Mouse (Mus musculus) CH12.LX (cell line): Measurements from ENCODE around the gene Irx4. TPM values are rescaled to one million over a fixed set of nuclear protein-coding genes. Genes with fewer than 3 reads are reported as not detected.

Experiments
- DNase-seq: peaks from one replicate; pipeline ENCODE4 v3.0.0-alpha.2; 2013; ENCODE audit errors: extremely low read depth
- H3K27ac ChIP-seq: 2 replicates; pipeline ENCODE4 v1.5.1; 2012; ENCODE audit warnings: low read depth, mild to moderate bottlenecking, control low read depth, moderate library complexity; ENCODE audit not compliant: insufficient read depth
- H3K27me3 ChIP-seq: replicated peaks from 2 replicates; pipeline ENCODE3; 2012; ENCODE audit warnings: inconsistent platforms
- H3K36me3 ChIP-seq, 2 experiments: replicated peaks in 1 of 2; 2 replicates each; pipeline versions ENCODE3 to v1.6.1; 2012; ENCODE audit warnings: inconsistent platforms in 1 of 2, low read length in 1 of 2, mild to moderate bottlenecking in 1 of 2, mixed read lengths in 1 of 2, moderate library complexity in 1 of 2; ENCODE audit not compliant: control insufficient read depth in 1 of 2, insufficient read depth in 1 of 2
- H3K4me1 ChIP-seq, 2 experiments: 2 replicates each; pipeline ENCODE4 v1.6.1; 2012; ENCODE audit warnings: inconsistent platforms in 1 of 2, moderate library complexity in 1 of 2; ENCODE audit not compliant: insufficient read depth in 2 of 2, control insufficient read depth in 1 of 2
- H3K4me2 ChIP-seq: 2 replicates; pipeline ENCODE4 v1.6.1; 2012; ENCODE audit warnings: low read depth, mild to moderate bottlenecking, control low read depth; ENCODE audit not compliant: poor library complexity, insufficient read depth, severe bottlenecking
- H3K4me3 ChIP-seq, 3 experiments: fragments of 150-350 bp in 1 of 3; sonication (generic) in 1 of 3; replicated peaks in 1 of 3; 2 replicates each; pipeline versions ENCODE3 to v1.5.1; 2011 to 2012; ENCODE audit warnings: low read depth in 2 of 3, low read length in 2 of 3, mild to moderate bottlenecking in 2 of 3, moderate library complexity in 2 of 3, control low read depth in 1 of 3, improper control_type of control experiment in 1 of 3, inconsistent platforms in 1 of 3, mixed read lengths in 1 of 3; ENCODE audit not compliant: poor library complexity in 1 of 3
- H3K79me2 ChIP-seq: replicated peaks from 2 replicates; pipeline ENCODE4 v1.6.1; 2012; ENCODE audit warnings: mild to moderate bottlenecking, moderate library complexity; ENCODE audit not compliant: control insufficient read depth, poor library complexity, insufficient read depth, severe bottlenecking; ENCODE audit errors: extremely low read depth
- H3K9ac ChIP-seq: 2 replicates; pipeline ENCODE4 v1.6.1; 2012; ENCODE audit warnings: low read depth, mild to moderate bottlenecking, control low read depth, moderate library complexity; ENCODE audit not compliant: insufficient read depth
- H3K9me3 ChIP-seq: replicated peaks from 2 replicates; pipeline ENCODE3; 2012; ENCODE audit warnings: low read length, inconsistent platforms, mixed read lengths
- CTCF ChIP-seq, 2 experiments: IDR thresholded peaks in 1 of 2; conservative IDR thresholded peaks in 1 of 2; 2 replicates each; pipeline ENCODE4 v1.5.1; 2011 to 2012; ENCODE audit warnings: low read depth in 2 of 2, low read length in 2 of 2, improper control_type of control experiment in 1 of 2, inconsistent platforms in 1 of 2, mild to moderate bottlenecking in 1 of 2, moderate library complexity in 1 of 2
- EP300 ChIP-seq: IDR thresholded peaks from 2 replicates; pipeline ENCODE4 v1.6.1; 2011; ENCODE audit warnings: low read length, improper control_type of control experiment
- ETS1 ChIP-seq: conservative IDR thresholded peaks from 2 replicates; pipeline ENCODE4 v1.6.1; 2012; ENCODE audit warnings: low read depth, mild to moderate bottlenecking, inconsistent platforms, low read length, improper control_type of control experiment, moderate library complexity
- GABPA ChIP-seq: IDR thresholded peaks from 2 replicates; pipeline ENCODE4 v1.6.1; 2012; ENCODE audit warnings: low read depth, low read length, improper control_type of control experiment, inconsistent platforms; ENCODE audit not compliant: insufficient replicate concordance
- IRF4 ChIP-seq: IDR thresholded peaks from 2 replicates; pipeline ENCODE4 v1.6.1; 2014; ENCODE audit warnings: low read depth, mild to moderate bottlenecking, inconsistent platforms, low read length, improper control_type of control experiment
- MAFK ChIP-seq: IDR thresholded peaks from 2 replicates; pipeline ENCODE4 v1.6.1; 2011; ENCODE audit warnings: low read length, improper control_type of control experiment; ENCODE audit not compliant: insufficient replicate concordance
- MAZ ChIP-seq: IDR thresholded peaks from 2 replicates; pipeline ENCODE4 v1.6.1; 2012; ENCODE audit warnings: low read depth, mild to moderate bottlenecking, inconsistent platforms, low read length, improper control_type of control experiment, moderate library complexity
- MXI1 ChIP-seq: IDR thresholded peaks from 2 replicates; pipeline ENCODE4 v1.6.1; 2011; ENCODE audit warnings: mild to moderate bottlenecking, low read depth, low read length, improper control_type of control experiment
- NELFE ChIP-seq: IDR thresholded peaks from 2 replicates; pipeline ENCODE4 v1.6.1; 2011; ENCODE audit warnings: low read depth, low read length, improper control_type of control experiment
- USF2 ChIP-seq: conservative IDR thresholded peaks from 2 replicates; pipeline ENCODE4 v1.6.1; 2011; ENCODE audit warnings: low read depth, low read length, improper control_type of control experiment
- ZC3H11A ChIP-seq: IDR thresholded peaks from 2 replicates; pipeline ENCODE4 v1.6.1; 2012; ENCODE audit warnings: low read depth, mild to moderate bottlenecking, inconsistent platforms, low read length, improper control_type of control experiment
- ZKSCAN1 ChIP-seq: IDR thresholded peaks from 2 replicates; pipeline ENCODE4 v1.6.1; 2012; ENCODE audit warnings: low read depth, inconsistent platforms, low read length, improper control_type of control experiment, borderline replicate concordance
- ZMIZ1 ChIP-seq: IDR thresholded peaks from 2 replicates; pipeline ENCODE4 v1.6.1; 2012; ENCODE audit warnings: low read depth, mild to moderate bottlenecking, inconsistent platforms, low read length, improper control_type of control experiment
- ZNF384 ChIP-seq: IDR thresholded peaks from 2 replicates; pipeline ENCODE4 v1.6.1; 2012; ENCODE audit warnings: low read depth, low read length, improper control_type of control experiment, inconsistent platforms
- dilution Hi-C: fragments of 300-500 bp; cut with MboI; formaldehyde crosslinking; loops from 2 replicates; pipeline ENCODE4 v1.14.3; 2020; ENCODE audit warnings: low sequenced_read_pairs; ENCODE audit not compliant: extremely low pct_unique_long_range_greater_than_20kb, extremely low pct_ligation_motif_present
- in situ Hi-C: fragments of 300-500 bp; cut with MboI; formaldehyde crosslinking; loops from 3 replicates; pipeline ENCODE4 v1.14.3; 2019; ENCODE audit warnings: low sequenced_read_pairs, low pct_ligation_motif_present, low pct_unique_long_range_greater_than_20kb, mixed read lengths
- polyA plus RNA-seq: library from polyadenylated mRNA; unstranded; fragments of >175 nt; gene quantifications from 2 replicates; pipeline ENCODE4 v1.2.1, GENCODE M21; 2012; ENCODE audit warnings: low read depth; ENCODE audit not compliant: insufficient read length
- total RNA-seq, 2 experiments: library from RNA; depleted of rRNA; stranded (reverse); fragments of 300-350 nt in 1 of 2; fragments of >200 nt in 1 of 2; gene quantifications; 2 replicates each; pipeline ENCODE4 v1.2.3; 2012 to 2014

Irx4 gene
- total and polyA plus RNA-seq, 3 experiments = not detected

DNA sequence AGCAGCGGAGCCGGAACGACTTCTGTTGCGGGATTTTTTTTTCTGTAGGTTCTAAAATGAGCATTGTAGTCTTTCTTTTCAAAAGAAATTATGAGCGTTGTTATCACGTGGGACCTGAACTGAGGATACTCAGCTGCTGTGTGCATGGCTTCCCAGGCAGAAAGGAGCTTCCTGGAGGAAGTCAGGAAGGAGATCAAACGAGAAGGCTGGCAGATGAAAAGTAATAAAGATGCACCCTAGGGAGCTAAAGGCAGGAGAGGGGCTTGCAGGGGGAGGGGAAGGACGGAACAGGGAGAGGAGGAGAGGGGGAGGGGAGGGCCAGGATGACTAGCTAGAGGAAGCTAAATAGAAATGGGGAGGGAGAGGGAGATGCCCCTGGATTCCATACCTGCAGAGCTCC is 23.8 kb upstream of the Irx4 start:
- no peaks in the 10 kb centered on the region for H3K27me3 ChIP-seq
- H3K9me3 ChIP-seq = no peaks in the 10 kb centered on the region
- no peak for DNase-seq
- no peak overlapping the region for H3K9ac ChIP-seq
- no peak overlapping the region for H3K4me3 ChIP-seq
- in situ Hi-C loops (no loop called here), dilution Hi-C loops (no loop called here)
- H3K27ac ChIP-seq = no peak overlapping the region
- H3K79me2 ChIP-seq = no peaks in the 10 kb centered on the region
- TF ChIP-seq ZC3H11A = no peak
- TF ChIP-seq EP300 = no peak
- H3K36me3 ChIP-seq = no peaks in the 10 kb centered on the region
- H3K4me2 ChIP-seq = no peak overlapping the region
- H3K4me1 ChIP-seq = peaks cover 0 to 14% of the 10 kb centered on the region in 2 experiments; a peak in 2 of 4 replicates

- no peak for DNase-seq
- H3K9me3 ChIP-seq = peaks cover 3% of the 10 kb centered on the region
- H3K79me2 ChIP-seq = no peaks in the 10 kb centered on the region
- dilution Hi-C loops = no loop called here
- no peak overlapping the region for H3K4me2 ChIP-seq
- no peak overlapping the region for H3K9ac ChIP-seq
- no peak overlapping the region for H3K27ac ChIP-seq
- no peaks in the 10 kb centered on the region for H3K36me3 ChIP-seq
- TF ChIP-seq ZC3H11A (no peak), NELFE (no peak), ZKSCAN1 (no peak), IRF4 (no peak), USF2 (no peak)
- TF ChIP-seq, all 38 proteins: peak for 0
- Histone ChIP-seq H3K4me3 (no peak overlapping the region), H3K27me3 (no peaks in the 10 kb centered on the region), H3K4me1 (peaks cover 0 to 14% of the 10 kb centered on the region in 2 experiments; a peak in 2 of 4 replicates)
- in situ Hi-C loops = no loop called here
Observed at GRCm38 (mm10) chr13:73239191-73239746, 21.0 kb upstream of the Irx4 start.

DNA sequence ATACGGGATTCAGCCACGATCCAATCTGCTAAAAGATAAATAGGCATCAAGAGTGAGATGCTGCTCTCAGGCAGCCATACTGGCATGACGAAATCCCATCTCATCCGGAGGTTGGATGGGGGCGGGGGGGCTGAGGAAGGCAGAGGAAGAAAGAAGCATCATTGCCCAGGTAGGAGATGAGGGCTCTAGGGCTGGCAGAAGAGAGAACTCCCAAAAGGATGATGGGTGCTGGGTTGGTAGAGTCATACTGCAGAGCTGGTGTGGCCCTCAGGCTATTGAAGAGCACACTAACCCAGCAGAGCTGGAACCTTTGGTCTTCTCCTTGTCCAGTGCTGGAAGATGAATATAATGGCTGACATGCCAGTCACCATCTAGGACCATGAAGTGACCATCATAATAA is 17.7 kb upstream of the Irx4 start:
- no peak for TF ChIP-seq GABPA
- TF ChIP-seq ETS1 = no peak
- TF ChIP-seq ZNF384 = no peak
- TF ChIP-seq MAZ = no peak
- no peak for TF ChIP-seq CTCF (conservative IDR thresholded peaks at IDR 0.05 in 1 of 2, IDR thresholded peaks at IDR 0.05 in 1 of 2; ENCODE audit: low read depth in 2 of 2, low read length in 2 of 2)
- no peak for TF ChIP-seq MXI1
- TF ChIP-seq NELFE = no peak
- TF ChIP-seq EP300 = no peak
- no peak for TF ChIP-seq USF2
- TF ChIP-seq MAFK = no peak
- TF ChIP-seq ZMIZ1 = no peak
- Histone ChIP-seq H3K9ac (no peak overlapping the region), H3K9me3 (peaks cover 3% of the 10 kb centered on the region), H3K27me3 (peaks cover 6% of the 10 kb centered on the region), H3K36me3 (no peaks in the 10 kb centered on the region), H3K4me1 (peaks cover 0 to 4% of the 10 kb centered on the region in 2 experiments; a peak in 2 of 4 replicates), H3K79me2 (no peaks in the 10 kb centered on the region), H3K4me2 (no peak overlapping the region), H3K27ac (no peak overlapping the region), H3K4me3 (no peak overlapping the region)
- in situ Hi-C loops = no loop called here
- dilution Hi-C loops = no loop called here
- no peak for DNase-seq
